Mouse (Mus musculus) erythroblast, embryonic 14.5 days (primary cell): ENCODE measurements around the gene Inhbe.

Experiments used
- GATA1 ChIP-seq: IDR thresholded peaks from 2 replicates; pipeline ENCODE4 v1.6.1; 2012; ENCODE audit warnings: low read length, inconsistent platforms, mixed read lengths
- TAL1 ChIP-seq: IDR thresholded peaks from 3 replicates; pipeline ENCODE4 v1.6.1; 2012; ENCODE audit warnings: low read length, inconsistent platforms, mixed read lengths

DNA sequence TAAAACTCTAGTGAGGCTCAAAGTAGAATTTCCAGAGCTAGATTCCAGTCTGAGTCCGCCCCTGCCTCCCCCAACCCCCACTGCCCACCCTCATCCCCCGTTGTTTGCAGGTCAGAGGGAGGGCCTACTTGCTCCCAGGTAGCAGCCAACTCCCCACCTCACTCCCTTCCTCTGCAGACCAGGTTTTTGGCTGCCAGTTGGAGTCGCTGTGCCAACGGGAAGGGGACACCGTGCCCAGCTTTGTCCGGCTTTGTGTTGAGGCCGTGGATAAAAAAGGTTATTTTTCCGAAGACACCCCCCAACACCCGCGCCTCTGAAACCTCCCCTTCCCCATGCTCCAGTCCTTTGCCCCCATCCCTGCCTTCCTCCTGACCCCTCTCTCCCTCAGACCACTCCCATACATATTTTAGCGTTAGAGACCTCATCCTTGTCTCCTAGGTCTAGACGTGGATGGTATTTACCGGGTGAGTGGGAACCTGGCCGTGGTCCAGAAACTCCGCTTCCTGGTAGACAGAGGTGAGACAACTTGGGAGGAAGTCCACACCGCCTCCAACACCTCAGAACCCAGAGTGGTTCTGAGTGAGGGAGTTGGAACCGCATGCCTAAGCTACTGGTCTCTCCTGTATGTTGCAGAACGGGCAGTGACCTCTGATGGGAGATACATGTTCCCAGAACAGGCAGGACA is 26.6 kb downstream of the Inhbe start:
- no peak for TF ChIP-seq GATA1
- no peak for TF ChIP-seq TAL1
